Mouse (Mus musculus) lung, embryonic 15.5 days (tissue): ENCODE measurements around the gene Tulp1. TPM values are rescaled to one million over a fixed set of nuclear protein-coding genes. Genes with fewer than 3 reads are reported as not detected.

Source experiments
- ATAC-seq: fragments of 200-750 bp; cut with Nextera tagmentation; 2 replicates; pipeline ENCODE4 v1.8.0; 2017; ENCODE audit warnings: moderate number of reproducible peaks, borderline replicate concordance; ENCODE audit not compliant: low FRiP score, low TSS enrichment; ENCODE audit errors: extremely low read depth
- H3K27ac ChIP-seq: fragments of 300-500 bp; sonication (generic); 2 replicates; pipeline ENCODE4 v1.5.1; 2015; ENCODE audit warnings: moderate library complexity, mild to moderate bottlenecking, inconsistent platforms
- H3K27me3 ChIP-seq: fragments of 300-500 bp; sonication (generic); 2 replicates; pipeline ENCODE4 v1.6.1; 2015; ENCODE audit warnings: inconsistent platforms
- H3K36me3 ChIP-seq: fragments of 300-500 bp; sonication (generic); 2 replicates; pipeline ENCODE4 v1.6.1; 2015; ENCODE audit warnings: inconsistent platforms
- H3K4me1 ChIP-seq: fragments of 300-500 bp; sonication (generic); 2 replicates; pipeline ENCODE4 v1.6.1; 2015; ENCODE audit warnings: inconsistent platforms
- H3K4me2 ChIP-seq: fragments of 300-500 bp; sonication (generic); 2 replicates; pipeline ENCODE4 v1.6.1; 2015; ENCODE audit warnings: inconsistent platforms, mild to moderate bottlenecking, moderate library complexity
- H3K4me3 ChIP-seq: fragments of 300-500 bp; sonication (generic); 2 replicates; pipeline ENCODE4 v1.5.1; 2015; ENCODE audit warnings: mild to moderate bottlenecking, inconsistent platforms
- H3K9ac ChIP-seq: fragments of 300-500 bp; sonication (generic); 2 replicates; pipeline ENCODE4 v1.6.1; 2015; ENCODE audit warnings: inconsistent platforms
- H3K9me3 ChIP-seq: fragments of 300-500 bp; sonication (generic); 2 replicates; pipeline ENCODE4 v1.6.1; 2016; ENCODE audit warnings: inconsistent platforms
- WGBS: fragments of 180-500 bp; shearing (Covaris S2); methylation state at CpG from one replicate; pipeline ENCODE4 v1.1.7; 2015; 5-methylcytosine and 5-hydroxymethylcytosine counted together
- polyA plus RNA-seq: library from polyadenylated mRNA; unstranded; fragments of >200 nt; fragmentation: Nextera tagmentation; extraction: Ambion mirVana; gene quantifications from 2 replicates; pipeline ENCODE4 v1.2.1, GENCODE M21; 2015

Tulp1 gene
- polyA plus RNA-seq, 1 experiment from 2014 or later, result 6.0 TPM

- Histone ChIP-seq H3K27ac (peak overlapping the region; percentile 100), H3K4me3 (peak overlapping the region; percentile 88), H3K36me3 (no peaks in the 10 kb centered on the region), H3K9me3 (no peaks in the 10 kb centered on the region), H3K4me2 (peak overlapping the region; percentile 96), H3K4me1 (peaks cover 63% of the 10 kb centered on the region), H3K27me3 (no peaks in the 10 kb centered on the region), H3K9ac (peak overlapping the region; percentile 96)
- no peak for ATAC-seq
- WGBS, result 7% methylated on average over 13 of the region's 13 CpGs
These were observed 15.7 kb downstream of the Tulp1 start for GRCm38 (mm10) chr17:28349264-28349880.

GRCm38 (mm10) chr17:28348211-28348610 is 16.8 kb downstream of the Tulp1 start:
- H3K4me2 ChIP-seq, result peak overlapping the region; percentile 96
- H3K27ac ChIP-seq, result peak overlapping the region; percentile 100
- peaks cover 74% of the 10 kb centered on the region for H3K4me1 ChIP-seq
- peak overlapping the region; percentile 96 for H3K9ac ChIP-seq
- H3K9me3 ChIP-seq, result no peaks in the 10 kb centered on the region
- no peaks in the 10 kb centered on the region for H3K27me3 ChIP-seq
- WGBS, result 24% methylated on average over 6 of the region's 6 CpGs
- ATAC-seq, result no peak
- peak overlapping the region; percentile 88 for H3K4me3 ChIP-seq
- no peaks in the 10 kb centered on the region for H3K36me3 ChIP-seq

GRCm38 (mm10) chr17:28347327-28347726 is 17.7 kb downstream of the Tulp1 start:
- no peak overlapping the region for H3K9ac ChIP-seq
- no peaks in the 10 kb centered on the region for H3K36me3 ChIP-seq
- 0 out of 2 replicates have a peak overlapping the region, but pooled peaks have one; percentile 6 for H3K27ac ChIP-seq
- no peaks in the 10 kb centered on the region for H3K27me3 ChIP-seq
- peak overlapping the region; percentile 96; the same call in 1 of the 2 replicates for H3K4me2 ChIP-seq
- H3K4me3 ChIP-seq, result no peak overlapping the region
- H3K9me3 ChIP-seq, result no peaks in the 10 kb centered on the region
- no peak for ATAC-seq
- peaks cover 83% of the 10 kb centered on the region for H3K4me1 ChIP-seq
- WGBS, result 60% methylated on average over 10 of the region's 10 CpGs

- Histone ChIP-seq H3K9me3 (no peaks in the 10 kb centered on the region), H3K27ac (peak overlapping the region; percentile 96), H3K4me2 (peak overlapping the region; percentile 51), H3K36me3 (no peaks in the 10 kb centered on the region), H3K9ac (peak overlapping the region; percentile 10), H3K4me1 (peaks cover 86% of the 10 kb centered on the region), H3K27me3 (no peaks in the 10 kb centered on the region), H3K4me3 (peak overlapping the region; percentile 22)
- ATAC-seq, result peak; percentile 21; the same call in 1 of the 2 replicates
- WGBS, result 8% methylated on average over 10 of the region's 10 CpGs
These were observed 19.1 kb downstream of the Tulp1 start for GRCm38 (mm10) chr17:28345882-28346281.

GRCm38 (mm10) chr17:28345271-28345721 is 19.7 kb downstream of the Tulp1 start:
- peaks cover 90% of the 10 kb centered on the region for H3K4me1 ChIP-seq
- H3K36me3 ChIP-seq, result no peaks in the 10 kb centered on the region
- no peaks in the 10 kb centered on the region for H3K9me3 ChIP-seq
- no peaks in the 10 kb centered on the region for H3K27me3 ChIP-seq
- peak overlapping the region; percentile 51 for H3K4me2 ChIP-seq
- ATAC-seq, result no peak; the same call in 1 of the 2 replicates
- H3K27ac ChIP-seq, result peak overlapping the region; percentile 96
- H3K4me3 ChIP-seq, result peak overlapping the region; percentile 22
- peak overlapping the region; percentile 10; the same call in 1 of the 2 replicates for H3K9ac ChIP-seq
- 6% methylated on average over 8 of the region's 8 CpGs for WGBS

GRCm38 (mm10) chr17:28344670-28345069 is 20.4 kb downstream of the Tulp1 start:
- H3K9ac ChIP-seq, result 0 out of 2 replicates have a peak overlapping the region, but pooled peaks have one; percentile 10
- peak overlapping the region; percentile 96 for H3K27ac ChIP-seq
- H3K4me3 ChIP-seq, result no peak overlapping the region
- WGBS, result 43% methylated on average over 3 of the region's 3 CpGs
- ATAC-seq, result no peak
- peaks cover 96% of the 10 kb centered on the region for H3K4me1 ChIP-seq
- no peaks in the 10 kb centered on the region for H3K9me3 ChIP-seq
- H3K27me3 ChIP-seq, result no peaks in the 10 kb centered on the region
- peak overlapping the region; percentile 51 for H3K4me2 ChIP-seq
- H3K36me3 ChIP-seq, result peaks cover 5% of the 10 kb centered on the region

DNA sequence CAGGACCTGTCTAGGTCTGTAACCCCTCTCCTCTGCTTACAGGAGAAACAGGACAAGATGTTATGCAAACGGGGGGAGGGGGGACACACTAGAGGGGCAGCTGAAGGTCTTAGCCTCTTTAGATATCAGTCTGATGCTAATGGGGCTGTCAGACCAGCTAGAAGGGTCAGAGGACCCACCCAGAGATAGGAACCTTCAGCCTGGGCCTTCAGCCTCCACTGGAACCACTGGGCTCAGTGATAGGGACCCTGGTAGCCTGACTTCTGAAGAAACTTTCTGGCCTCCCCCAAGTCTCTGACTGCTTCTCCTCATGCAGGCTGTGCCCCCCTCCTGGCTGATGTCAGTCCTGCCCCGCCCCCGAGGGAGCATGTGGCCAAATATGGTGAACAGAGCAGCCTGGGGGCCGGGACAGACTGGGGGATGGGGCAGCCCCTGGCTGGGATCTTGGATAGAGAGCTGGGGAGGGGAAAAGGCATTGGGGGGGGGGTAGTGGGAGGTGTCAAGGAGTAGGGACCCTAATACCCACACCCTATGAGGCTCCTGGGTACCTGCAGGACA is 20.9 kb downstream of the Tulp1 start:
- Histone ChIP-seq H3K4me1 (peaks cover 93% of the 10 kb centered on the region), H3K9ac (0 out of 2 replicates have a peak overlapping the region, but pooled peaks have one; percentile 24), H3K27me3 (no peaks in the 10 kb centered on the region), H3K9me3 (no peaks in the 10 kb centered on the region), H3K4me3 (no peak overlapping the region), H3K36me3 (peaks cover 10% of the 10 kb centered on the region), H3K27ac (peak overlapping the region; percentile 96), H3K4me2 (peak overlapping the region; percentile 27; the same call in 1 of the 2 replicates)
- ATAC-seq, result no peak
- 7% methylated on average over 3 of the region's 4 CpGs for WGBS

DNA sequence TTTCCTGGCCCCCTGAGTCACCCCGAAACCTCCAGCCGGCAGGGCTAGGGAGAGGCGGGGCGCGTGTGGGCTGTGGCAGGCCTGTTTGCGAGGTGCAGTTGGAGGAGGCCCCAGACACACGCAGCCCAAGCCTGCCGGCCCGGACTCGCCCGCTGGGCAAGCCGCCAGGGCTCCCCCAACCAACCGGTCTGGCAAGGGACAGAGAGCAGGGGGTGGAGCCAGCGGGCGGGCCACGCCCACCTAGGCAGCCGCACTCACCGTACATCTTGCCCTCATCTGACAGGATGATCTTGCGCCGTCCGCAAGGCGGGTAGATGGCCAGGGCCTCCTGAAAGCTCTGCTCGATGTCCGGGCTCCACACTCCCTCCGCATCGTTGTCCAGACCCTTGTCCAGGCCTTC is 23.9 kb downstream of the Tulp1 start:
- Histone ChIP-seq H3K9ac (peak overlapping the region; percentile 42), H3K36me3 (peaks cover 28% of the 10 kb centered on the region), H3K27me3 (no peaks in the 10 kb centered on the region), H3K4me2 (peak overlapping the region; percentile 51), H3K4me1 (peaks cover 64% of the 10 kb centered on the region), H3K4me3 (peak overlapping the region; percentile 22), H3K27ac (peak overlapping the region; percentile 87), H3K9me3 (no peaks in the 10 kb centered on the region)
- WGBS, result 3% methylated on average over 26 of the region's 26 CpGs
- peak; percentile 80 for ATAC-seq

- H3K27ac ChIP-seq, result peak overlapping the region; percentile 87
- H3K27me3 ChIP-seq, result no peaks in the 10 kb centered on the region
- H3K9me3 ChIP-seq, result no peaks in the 10 kb centered on the region
- peak; percentile 23 for ATAC-seq
- H3K4me3 ChIP-seq, result peak overlapping the region; percentile 22
- WGBS, result 44% methylated on average over 7 of the region's 7 CpGs
- peak overlapping the region; percentile 42 for H3K9ac ChIP-seq
- peak overlapping the region; percentile 51 for H3K4me2 ChIP-seq
- H3K4me1 ChIP-seq, result peaks cover 59% of the 10 kb centered on the region
- peaks cover 32% of the 10 kb centered on the region for H3K36me3 ChIP-seq
These were observed 24.4 kb downstream of the Tulp1 start for GRCm38 (mm10) chr17:28340578-28340977.

DNA sequence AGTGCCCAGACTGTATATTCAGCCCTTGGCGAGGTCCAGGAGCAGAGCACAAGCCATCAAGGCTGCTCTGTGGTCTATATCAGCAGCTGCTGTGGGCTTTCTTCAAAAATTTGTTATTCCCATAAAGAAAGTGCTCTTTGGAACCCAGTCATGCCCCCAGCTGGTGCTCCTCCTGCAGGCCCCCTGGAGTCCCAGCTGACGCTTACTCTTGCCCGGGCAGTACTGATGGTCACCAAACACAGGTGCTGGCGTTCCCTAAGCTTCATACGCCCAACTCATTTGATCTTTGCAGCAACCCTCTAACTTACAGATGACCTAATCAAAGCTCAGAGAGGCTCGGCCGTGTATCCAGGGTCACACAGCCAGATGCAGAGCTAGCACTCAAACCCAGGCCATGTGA is 27.5 kb downstream of the Tulp1 start:
- Histone ChIP-seq H3K27ac (no peak overlapping the region), H3K4me3 (no peak overlapping the region), H3K27me3 (no peaks in the 10 kb centered on the region), H3K9me3 (no peaks in the 10 kb centered on the region), H3K9ac (no peak overlapping the region), H3K4me1 (peaks cover 45% of the 10 kb centered on the region), H3K4me2 (no peak overlapping the region), H3K36me3 (peaks cover 51% of the 10 kb centered on the region)
- no peak for ATAC-seq
- WGBS, result 82% methylated on average over 7 of the region's 7 CpGs

DNA sequence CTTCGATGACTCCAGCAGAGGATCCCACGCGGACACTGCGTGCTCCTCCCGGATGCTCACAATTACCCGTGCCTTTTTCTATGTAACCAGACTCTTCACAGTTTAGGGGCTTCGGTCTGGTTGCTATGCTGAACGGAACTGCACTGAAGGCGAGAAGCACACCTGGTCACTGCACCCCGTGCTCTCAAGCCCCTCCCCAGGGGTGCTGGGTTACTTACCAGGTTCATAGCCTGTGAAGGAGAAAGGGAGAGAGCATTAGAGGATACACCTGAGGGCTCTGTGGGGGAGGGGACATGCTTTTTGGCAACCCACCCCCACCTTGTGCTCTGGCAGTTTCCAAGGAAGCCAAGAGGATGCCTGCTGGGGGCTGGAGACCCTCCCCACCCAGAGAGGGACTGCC is 29.8 kb downstream of the Tulp1 start:
- ATAC-seq, result no peak
- H3K4me3 ChIP-seq, result no peak overlapping the region
- H3K9me3 ChIP-seq, result no peaks in the 10 kb centered on the region
- H3K4me1 ChIP-seq, result peaks cover 41% of the 10 kb centered on the region
- H3K27me3 ChIP-seq, result no peaks in the 10 kb centered on the region
- H3K4me2 ChIP-seq, result no peak overlapping the region
- no peak overlapping the region for H3K9ac ChIP-seq
- peaks cover 69% of the 10 kb centered on the region for H3K36me3 ChIP-seq
- no peak overlapping the region for H3K27ac ChIP-seq
- WGBS, result 73% methylated on average over 10 of the region's 10 CpGs

GRCm38 (mm10) chr17:28332915-28333546 is 32.0 kb downstream of the Tulp1 start:
- Histone ChIP-seq H3K27me3 (no peaks in the 10 kb centered on the region), H3K4me1 (peaks cover 47% of the 10 kb centered on the region), H3K9me3 (no peaks in the 10 kb centered on the region), H3K9ac (no peak overlapping the region), H3K4me3 (no peak overlapping the region), H3K27ac (peak overlapping the region; percentile 71), H3K4me2 (no peak overlapping the region), H3K36me3 (peaks cover 61% of the 10 kb centered on the region)
- ATAC-seq, result no peak
- WGBS, result 46% methylated on average over 31 of the region's 31 CpGs
